Mouse (Mus musculus) limb, embryonic 15.5 days (tissue): ENCODE measurements around the gene Nap1l1. TPM values are rescaled to one million over a fixed set of nuclear protein-coding genes. Genes with fewer than 3 reads are reported as not detected.

ENCODE experiments used
- ATAC-seq: fragments of 200-750 bp; cut with Nextera tagmentation; 2 replicates; pipeline ENCODE4 v1.8.0; 2017; ENCODE audit warnings: low read depth, moderate TSS enrichment; ENCODE audit not compliant: insufficient number of reproducible peaks, low FRiP score, low TSS enrichment
- H3K27ac ChIP-seq: fragments of 300-500 bp; sonication (generic); 2 replicates; pipeline ENCODE4 v1.5.1; 2015; ENCODE audit warnings: moderate library complexity, mild to moderate bottlenecking, inconsistent platforms
- H3K27me3 ChIP-seq: fragments of 300-500 bp; sonication (generic); 2 replicates; pipeline ENCODE4 v1.6.1; 2015; ENCODE audit warnings: inconsistent platforms
- H3K36me3 ChIP-seq: fragments of 300-500 bp; sonication (generic); 2 replicates; pipeline ENCODE4 v1.6.1; 2015; ENCODE audit warnings: inconsistent platforms
- H3K4me1 ChIP-seq: fragments of 300-500 bp; sonication (generic); 2 replicates; pipeline ENCODE4 v1.6.1; 2015; ENCODE audit warnings: inconsistent platforms
- H3K4me2 ChIP-seq: fragments of 300-500 bp; sonication (generic); 2 replicates; pipeline ENCODE4 v1.6.1; 2015; ENCODE audit warnings: mild to moderate bottlenecking, inconsistent platforms
- H3K4me3 ChIP-seq: fragments of 300-500 bp; sonication (generic); 2 replicates; pipeline ENCODE4 v1.5.1; 2015; ENCODE audit warnings: mild to moderate bottlenecking, inconsistent platforms
- H3K9ac ChIP-seq: fragments of 300-500 bp; sonication (generic); 2 replicates; pipeline ENCODE4 v1.6.1; 2015; ENCODE audit warnings: inconsistent platforms
- H3K9me3 ChIP-seq: fragments of 300-500 bp; sonication (generic); 2 replicates; pipeline ENCODE4 v1.6.1; 2016; ENCODE audit warnings: inconsistent platforms
- WGBS: fragments of 180-500 bp; shearing (Covaris S2); methylation state at CpG from one replicate; pipeline ENCODE4 v1.1.7; 2015; 5-methylcytosine and 5-hydroxymethylcytosine counted together
- polyA plus RNA-seq: library from polyadenylated mRNA; unstranded; fragments of >200 nt; fragmentation: Nextera tagmentation; extraction: Ambion mirVana; gene quantifications from 2 replicates; pipeline ENCODE4 v1.2.1, GENCODE M21; 2015

The Nap1l1 gene
- polyA plus RNA-seq, 1 experiment from 2014 or later, result 213 TPM

- Histone ChIP-seq H3K4me1 (peaks cover 29% of the 10 kb centered on the region), H3K4me3 (no peak overlapping the region), H3K4me2 (no peak overlapping the region), H3K27me3 (no peaks in the 10 kb centered on the region), H3K27ac (no peak overlapping the region), H3K36me3 (no peaks in the 10 kb centered on the region), H3K9me3 (no peaks in the 10 kb centered on the region), H3K9ac (no peak overlapping the region)
- WGBS, result 43% methylated on average over 4 of the region's 4 CpGs
- no peak for ATAC-seq
Measured at GRCm38 (mm10) chr10:111518350-111518749, 45.3 kb downstream of the Nap1l1 start.

- no peaks in the 10 kb centered on the region for H3K36me3 ChIP-seq
- peaks cover 29% of the 10 kb centered on the region for H3K4me1 ChIP-seq
- H3K27ac ChIP-seq, result no peak overlapping the region
- WGBS, result 63% methylated on average over 24 of the region's 24 CpGs
- H3K27me3 ChIP-seq, result no peaks in the 10 kb centered on the region
- no peaks in the 10 kb centered on the region for H3K9me3 ChIP-seq
- no peak overlapping the region for H3K4me2 ChIP-seq
- no peak for ATAC-seq
- no peak overlapping the region for H3K9ac ChIP-seq
- H3K4me3 ChIP-seq, result no peak overlapping the region
Measured at GRCm38 (mm10) chr10:111519620-111520370, 46.8 kb downstream of the Nap1l1 start.

- ATAC-seq, result no peak
- no peak overlapping the region for H3K27ac ChIP-seq
- WGBS, result 57% methylated on average over 3 of the region's 3 CpGs
- H3K4me1 ChIP-seq, result peaks cover 25% of the 10 kb centered on the region
- H3K27me3 ChIP-seq, result no peaks in the 10 kb centered on the region
- H3K36me3 ChIP-seq, result no peaks in the 10 kb centered on the region
- no peaks in the 10 kb centered on the region for H3K9me3 ChIP-seq
- no peak overlapping the region for H3K4me3 ChIP-seq
- H3K9ac ChIP-seq, result no peak overlapping the region
- H3K4me2 ChIP-seq, result no peak overlapping the region
Measured at GRCm38 (mm10) chr10:111520621-111521020, 47.6 kb downstream of the Nap1l1 start.

GRCm38 (mm10) chr10:111521636-111522035 is 48.6 kb downstream of the Nap1l1 start:
- Histone ChIP-seq H3K4me1 (peaks cover 19% of the 10 kb centered on the region), H3K9ac (no peak overlapping the region), H3K4me2 (no peak overlapping the region), H3K4me3 (no peak overlapping the region), H3K9me3 (no peaks in the 10 kb centered on the region), H3K27me3 (no peaks in the 10 kb centered on the region), H3K27ac (no peak overlapping the region), H3K36me3 (no peaks in the 10 kb centered on the region)
- no peak for ATAC-seq
- WGBS, result 61% methylated on average over 4 of the region's 4 CpGs

GRCm38 (mm10) chr10:111522230-111522629 is 49.2 kb downstream of the Nap1l1 start:
- peaks cover 19% of the 10 kb centered on the region for H3K4me1 ChIP-seq
- H3K9ac ChIP-seq, result no peak overlapping the region
- no peaks in the 10 kb centered on the region for H3K27me3 ChIP-seq
- H3K36me3 ChIP-seq, result no peaks in the 10 kb centered on the region
- H3K4me3 ChIP-seq, result no peak overlapping the region
- ATAC-seq, result no peak
- H3K27ac ChIP-seq, result no peak overlapping the region
- WGBS, result 64% methylated on average over 4 of the region's 4 CpGs
- H3K4me2 ChIP-seq, result no peak overlapping the region
- no peaks in the 10 kb centered on the region for H3K9me3 ChIP-seq

- no peaks in the 10 kb centered on the region for H3K9me3 ChIP-seq
- no peak overlapping the region for H3K4me2 ChIP-seq
- no peaks in the 10 kb centered on the region for H3K36me3 ChIP-seq
- no peak overlapping the region for H3K4me3 ChIP-seq
- H3K4me1 ChIP-seq, result peaks cover 20% of the 10 kb centered on the region
- no peak overlapping the region for H3K9ac ChIP-seq
- 82% methylated on average over 12 of the region's 12 CpGs for WGBS
- no peak for ATAC-seq
- H3K27me3 ChIP-seq, result no peaks in the 10 kb centered on the region
- no peak overlapping the region for H3K27ac ChIP-seq
Measured at GRCm38 (mm10) chr10:111523894-111524293, 50.9 kb downstream of the Nap1l1 start.

GRCm38 (mm10) chr10:111527057-111527456 is 54.0 kb downstream of the Nap1l1 start:
- 48% methylated on average over 5 of the region's 5 CpGs for WGBS
- no peaks in the 10 kb centered on the region for H3K27me3 ChIP-seq
- H3K9me3 ChIP-seq, result no peaks in the 10 kb centered on the region
- no peak for ATAC-seq
- H3K9ac ChIP-seq, result no peak overlapping the region
- no peak overlapping the region for H3K4me3 ChIP-seq
- no peak overlapping the region for H3K27ac ChIP-seq
- peaks cover 13% of the 10 kb centered on the region for H3K4me1 ChIP-seq
- no peak overlapping the region for H3K4me2 ChIP-seq
- no peaks in the 10 kb centered on the region for H3K36me3 ChIP-seq

GRCm38 (mm10) chr10:111527613-111528012 is 54.6 kb downstream of the Nap1l1 start:
- Histone ChIP-seq H3K4me3 (no peak overlapping the region), H3K4me2 (no peak overlapping the region), H3K36me3 (no peaks in the 10 kb centered on the region), H3K9me3 (no peaks in the 10 kb centered on the region), H3K27me3 (no peaks in the 10 kb centered on the region), H3K27ac (no peak overlapping the region), H3K9ac (no peak overlapping the region), H3K4me1 (peaks cover 13% of the 10 kb centered on the region)
- 80% methylated on average over 7 of the region's 7 CpGs for WGBS
- ATAC-seq, result no peak

- peaks cover 13% of the 10 kb centered on the region for H3K4me1 ChIP-seq
- H3K36me3 ChIP-seq, result no peaks in the 10 kb centered on the region
- H3K4me3 ChIP-seq, result no peak overlapping the region
- no peak overlapping the region for H3K27ac ChIP-seq
- no peaks in the 10 kb centered on the region for H3K9me3 ChIP-seq
- no peak overlapping the region for H3K9ac ChIP-seq
- no peak for ATAC-seq
- 50% methylated on average over 4 of the region's 4 CpGs for WGBS
- H3K27me3 ChIP-seq, result no peaks in the 10 kb centered on the region
- H3K4me2 ChIP-seq, result no peak overlapping the region
Measured at GRCm38 (mm10) chr10:111528283-111528682, 55.3 kb downstream of the Nap1l1 start.

GRCm38 (mm10) chr10:111530398-111530797 is 57.4 kb downstream of the Nap1l1 start:
- Histone ChIP-seq H3K36me3 (no peaks in the 10 kb centered on the region), H3K4me1 (peaks cover 15% of the 10 kb centered on the region), H3K27me3 (no peaks in the 10 kb centered on the region), H3K27ac (no peak overlapping the region), H3K9me3 (no peaks in the 10 kb centered on the region), H3K4me3 (no peak overlapping the region), H3K9ac (no peak overlapping the region), H3K4me2 (no peak overlapping the region)
- WGBS, result 79% methylated on average over 7 of the region's 7 CpGs
- ATAC-seq, result no peak

GRCm38 (mm10) chr10:111534691-111535090 is 61.7 kb downstream of the Nap1l1 start:
- Histone ChIP-seq H3K9me3 (no peaks in the 10 kb centered on the region), H3K27ac (no peak overlapping the region), H3K4me3 (no peak overlapping the region), H3K27me3 (no peaks in the 10 kb centered on the region), H3K36me3 (no peaks in the 10 kb centered on the region), H3K9ac (no peak overlapping the region), H3K4me2 (no peak overlapping the region), H3K4me1 (peaks cover 24% of the 10 kb centered on the region)
- 87% methylated on average over 8 of the region's 8 CpGs for WGBS
- ATAC-seq, result no peak

GRCm38 (mm10) chr10:111537410-111537809 is 64.4 kb downstream of the Nap1l1 start:
- Histone ChIP-seq H3K4me2 (peak overlapping the region; percentile 4; the same call in 1 of the 2 replicates), H3K4me3 (no peak overlapping the region), H3K27me3 (no peaks in the 10 kb centered on the region), H3K4me1 (peaks cover 33% of the 10 kb centered on the region), H3K36me3 (no peaks in the 10 kb centered on the region), H3K9ac (no peak overlapping the region), H3K27ac (no peak overlapping the region), H3K9me3 (no peaks in the 10 kb centered on the region)
- ATAC-seq, result no peak
- 68% methylated on average over 19 of the region's 19 CpGs for WGBS
